Mouse (Mus musculus) lung, postnatal 10 days (tissue): Measurements from ENCODE around the gene Plvap.

Source experiments
- DNase-seq: peaks from one replicate; pipeline ENCODE4 v3.0.0; 2021

Plvap gene

DNA sequence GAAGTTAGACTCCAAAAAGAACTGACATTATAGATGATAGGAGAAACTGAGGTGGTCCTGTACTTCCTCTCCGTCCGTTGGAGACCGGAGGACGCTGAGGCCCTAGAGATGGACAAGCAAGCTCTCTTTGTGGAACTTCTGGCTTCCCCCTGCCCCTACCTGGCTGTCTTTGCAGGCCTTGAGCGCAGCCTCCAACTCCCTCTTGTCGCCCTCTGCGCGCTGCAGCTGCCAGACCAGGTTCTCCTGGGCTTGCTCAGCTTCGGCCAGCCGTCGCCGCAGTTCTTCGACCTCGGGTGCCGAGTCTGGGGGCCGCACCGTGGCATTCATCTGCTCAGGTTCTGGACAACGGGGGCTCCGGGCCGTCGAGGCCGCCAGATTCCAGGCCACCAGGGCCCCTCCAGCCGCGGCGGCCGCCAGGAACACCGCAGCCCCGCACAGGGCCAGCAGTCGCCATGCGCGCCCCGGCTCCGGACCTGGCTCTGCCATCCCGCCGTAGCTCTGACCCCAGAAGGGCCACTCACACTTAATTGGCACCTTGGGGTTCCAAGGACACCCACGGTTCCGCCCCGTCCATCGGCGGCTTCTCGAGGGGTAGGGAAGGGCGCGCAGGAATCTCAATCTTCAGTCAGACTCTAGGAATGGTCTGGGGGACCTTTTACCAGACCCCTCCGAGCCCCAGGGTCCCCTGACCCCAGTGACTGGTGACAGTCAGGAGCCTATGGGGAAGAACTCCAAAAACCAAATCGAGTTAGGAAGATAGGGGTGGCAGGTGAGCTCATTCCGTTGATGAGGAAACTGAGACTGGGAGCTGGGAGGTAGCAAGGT lies 13.9 kb upstream of the Plvap start, which contains the start of gene Ccdc194:
Ccdc194 (minus strand) TSS at position 486 of the 825 bp plus-strand sequence.
- no peak for DNase-seq

- peak; percentile 98 for DNase-seq
Observed at GRCm38 (mm10) chr8:71521634-71522033, 10.1 kb upstream of the Plvap start.

- peak; percentile 88 for DNase-seq
Observed at GRCm38 (mm10) chr8:71519037-71519825, 7.7 kb upstream of the Plvap start.

GRCm38 (mm10) chr8:71516786-71517185 lies 5.2 kb upstream of the Plvap start:
- peak; percentile 62 for DNase-seq

DNA sequence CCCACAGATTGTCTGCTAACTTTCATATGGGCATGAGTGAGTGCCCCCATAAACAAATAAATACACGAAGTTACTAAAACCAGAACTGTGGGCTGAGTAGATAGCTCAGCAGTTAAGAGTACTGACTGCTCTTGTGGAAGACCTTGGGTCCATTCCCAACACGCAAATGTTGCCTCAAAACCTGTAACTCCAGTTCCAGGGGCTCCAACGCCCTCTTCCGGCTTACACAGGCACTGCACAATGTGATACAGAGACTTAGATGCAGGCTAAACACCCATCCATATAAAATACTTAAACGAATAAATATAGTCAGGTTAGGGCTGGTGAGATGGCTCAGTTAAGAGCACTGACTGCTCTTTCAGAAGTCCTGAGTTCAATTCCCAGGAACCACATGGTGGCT lies 3.5 kb upstream of the Plvap start:
- no peak for DNase-seq

DNA sequence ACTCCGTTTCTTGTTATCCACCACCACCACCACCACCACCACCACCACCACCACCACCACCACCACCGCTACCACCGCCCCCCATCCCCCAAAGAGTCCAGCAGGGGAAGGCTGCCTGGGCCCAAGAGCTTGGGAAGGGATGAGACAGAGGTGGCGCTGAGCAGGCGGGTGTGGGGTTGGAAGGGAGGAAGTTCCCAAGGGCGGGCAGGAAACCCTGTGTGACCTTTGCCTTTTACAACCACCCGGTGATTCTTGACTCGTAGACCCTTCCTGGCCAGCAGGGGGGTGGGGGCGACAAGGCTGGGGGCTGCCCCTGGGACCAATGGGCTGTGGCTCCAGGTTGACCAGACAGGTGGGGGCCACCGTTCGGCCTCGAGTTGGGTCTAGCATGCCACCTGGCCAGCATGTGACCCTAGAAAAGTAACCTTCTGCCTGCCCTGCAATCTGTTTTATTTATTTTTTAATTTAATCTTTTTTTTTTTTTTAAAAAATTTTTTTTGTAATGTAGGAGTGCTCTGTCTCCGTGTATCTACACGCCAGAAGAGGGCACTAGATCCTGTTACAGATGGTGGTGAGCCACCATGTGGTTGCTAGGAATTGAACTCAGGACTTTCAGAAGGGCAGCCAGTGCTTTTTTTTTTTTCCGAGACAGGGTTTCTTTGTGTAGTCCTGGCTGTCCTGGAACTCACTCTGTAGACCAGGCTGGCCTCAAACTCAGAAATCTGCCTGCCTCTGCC lies 1.6 kb upstream of the Plvap start:
- DNase-seq = peak; percentile 61

GRCm38 (mm10) chr8:71509316-71509715 lies 2.2 kb downstream of the Plvap start:
- no peak for DNase-seq

DNA sequence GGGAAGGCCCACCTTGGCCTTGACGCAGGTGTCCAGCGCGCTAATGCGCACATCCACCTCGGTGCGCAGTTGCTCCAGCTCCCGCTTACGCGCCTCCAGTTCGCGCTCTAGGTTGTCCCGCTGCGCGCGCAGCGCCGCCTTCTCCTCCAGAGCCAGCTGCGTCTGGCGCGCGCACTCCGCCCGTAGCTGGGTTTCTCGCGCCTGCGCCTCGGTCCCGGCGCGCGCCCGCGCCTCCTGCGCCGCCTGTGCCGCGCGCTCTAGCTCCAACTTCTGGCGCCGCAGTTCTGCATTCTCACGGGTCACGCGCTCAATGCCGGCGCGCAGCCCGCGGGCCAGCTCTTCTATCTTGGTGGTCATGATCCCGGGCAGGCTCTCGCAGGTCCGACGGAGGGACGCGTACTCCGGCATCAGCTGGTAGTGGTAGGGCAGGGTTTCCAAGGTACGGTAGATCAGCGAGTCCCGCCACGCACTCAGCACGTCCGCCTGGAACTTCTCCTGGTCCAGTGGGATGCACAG lies 3.9 kb downstream of the Plvap start:
- DNase-seq = peak; percentile 85

DNA sequence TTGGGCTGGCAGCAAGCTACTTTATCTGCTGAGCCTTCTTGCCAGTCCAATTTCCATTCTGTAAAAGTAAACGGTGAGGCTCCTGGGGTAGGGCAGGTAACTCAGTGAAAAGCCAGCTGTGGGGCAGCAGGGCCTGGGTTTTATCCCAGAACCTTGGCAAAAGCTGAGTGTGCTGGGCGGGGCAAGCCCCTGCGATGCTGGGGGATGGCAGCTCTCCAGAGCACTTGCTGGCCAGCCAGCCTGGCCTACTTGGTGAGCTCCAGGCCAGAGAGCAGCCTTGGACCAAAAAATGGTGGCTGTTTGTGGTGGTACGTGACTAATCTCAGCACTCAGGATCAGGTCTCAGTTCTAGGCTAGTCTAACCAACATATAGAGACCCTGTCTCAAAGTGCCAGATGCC lies 5.6 kb downstream of the Plvap start:
- peak; percentile 58 for DNase-seq

- no peak for DNase-seq
Observed at GRCm38 (mm10) chr8:71505326-71505725, 6.2 kb downstream of the Plvap start.

- DNase-seq = no peak
Observed at GRCm38 (mm10) chr8:71504349-71504748, 7.2 kb downstream of the Plvap start.

DNA sequence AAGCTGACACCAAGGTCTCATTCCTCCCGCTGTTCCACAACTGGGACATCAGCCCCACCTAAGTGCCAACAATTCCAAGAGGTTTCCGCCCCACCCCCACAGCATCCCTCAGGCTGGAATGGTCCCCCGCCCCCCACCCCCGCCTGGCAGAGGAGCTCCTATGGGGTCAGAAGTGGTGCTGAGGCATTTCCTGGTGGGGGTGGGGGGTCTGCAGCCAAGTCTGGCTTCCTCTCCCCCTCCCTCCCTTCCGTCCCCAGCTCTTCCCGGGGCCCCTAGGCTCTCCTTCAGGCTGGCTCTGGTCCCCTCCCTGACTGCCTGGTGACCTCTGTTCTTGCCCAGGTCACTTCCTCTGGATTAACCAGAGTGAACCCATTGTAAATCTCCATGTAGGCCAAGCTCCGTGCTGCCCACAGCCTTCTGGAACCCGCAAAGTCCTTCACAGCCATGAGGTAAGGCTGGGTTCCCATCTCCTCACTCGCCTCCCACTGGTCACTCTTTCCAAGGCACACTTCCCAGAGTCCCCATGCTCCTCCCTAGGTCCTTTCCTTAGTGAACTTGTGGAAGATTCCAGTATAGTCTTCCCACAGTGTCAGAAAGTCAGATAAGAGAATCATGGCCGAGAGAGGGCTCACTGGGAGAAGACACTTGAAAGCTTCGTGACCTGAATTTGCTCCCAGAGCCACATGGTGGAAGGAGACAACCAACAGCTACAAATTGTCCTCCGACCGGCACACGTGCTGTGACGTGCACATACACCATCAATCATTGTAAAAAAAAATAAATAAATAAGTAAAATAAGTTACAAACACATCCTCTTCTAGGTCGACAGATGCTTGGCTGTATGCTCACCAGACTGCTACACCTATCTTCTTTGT lies 12.5 kb downstream of the Plvap start:
- peak; percentile 68 for DNase-seq

- peak; percentile 75 for DNase-seq
Observed at GRCm38 (mm10) chr8:71497881-71498501, 13.6 kb downstream of the Plvap start.

DNA sequence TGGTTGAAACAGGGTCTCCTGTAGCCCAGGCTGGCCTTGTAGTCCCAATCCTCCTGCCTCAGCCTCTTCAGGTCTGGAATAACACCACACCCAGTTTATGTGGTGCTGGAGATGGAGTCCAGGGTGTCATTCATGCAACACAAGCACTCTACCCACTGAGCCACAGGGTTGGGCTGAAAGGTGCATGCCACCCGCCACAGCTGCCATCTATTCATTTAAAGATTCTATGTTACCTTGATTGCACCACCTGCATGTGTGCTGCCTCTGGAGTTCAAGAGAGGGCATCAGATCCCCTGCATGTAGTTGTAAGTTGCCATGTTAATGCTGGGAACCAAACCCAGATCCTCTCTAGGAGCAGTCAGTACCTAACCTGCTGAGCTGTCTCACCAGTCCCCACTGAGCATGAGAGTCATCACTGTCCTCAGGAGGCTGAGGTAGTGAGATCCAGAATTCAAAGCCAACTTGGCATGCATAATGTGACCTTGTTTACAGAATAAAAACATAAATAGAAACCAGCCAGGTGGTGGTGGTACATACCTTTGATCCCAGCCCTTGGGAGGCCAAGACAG lies 14.4 kb downstream of the Plvap start:
- DNase-seq = no peak

DNA sequence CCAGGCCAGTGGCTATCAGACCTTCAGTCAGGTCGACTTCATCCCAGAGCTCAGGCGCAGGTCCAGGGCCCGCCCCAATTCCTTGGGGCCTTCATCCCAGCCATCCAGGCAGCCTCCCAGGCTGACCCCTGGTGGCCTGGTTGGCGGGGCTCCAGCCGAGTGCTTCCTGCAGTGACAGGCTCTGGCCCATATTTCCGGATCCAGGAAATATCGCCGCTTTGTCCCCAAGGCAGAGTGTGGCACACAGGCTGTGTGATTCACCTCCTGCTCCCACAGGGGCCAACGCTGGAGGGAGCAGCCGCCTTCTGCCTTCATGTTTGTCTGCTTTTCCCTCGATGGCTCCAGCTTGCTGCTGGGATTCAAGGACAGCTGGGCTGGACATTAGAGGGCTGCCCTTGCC lies 15.1 kb downstream of the Plvap start:
- DNase-seq = peak; percentile 96

DNA sequence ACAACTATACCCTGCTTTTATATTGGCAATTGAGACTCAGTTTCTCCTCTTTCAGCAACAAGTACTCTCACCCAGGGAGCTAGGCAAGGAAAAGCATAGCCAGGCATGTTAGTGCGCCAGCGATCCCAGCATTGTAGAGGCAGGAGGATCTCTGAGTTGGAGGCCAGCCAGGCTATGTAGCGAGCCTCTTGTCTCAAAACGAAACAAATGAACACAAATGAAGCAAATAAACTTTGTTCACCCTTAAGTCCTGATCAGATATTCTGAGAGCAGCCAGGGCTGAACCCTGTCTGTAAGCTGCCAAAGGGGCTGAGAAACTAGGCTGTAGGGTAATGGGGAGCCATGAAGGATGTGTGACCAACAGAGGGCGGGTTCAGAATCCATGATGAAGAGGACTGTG lies 15.7 kb downstream of the Plvap start:
- DNase-seq = no peak

DNA sequence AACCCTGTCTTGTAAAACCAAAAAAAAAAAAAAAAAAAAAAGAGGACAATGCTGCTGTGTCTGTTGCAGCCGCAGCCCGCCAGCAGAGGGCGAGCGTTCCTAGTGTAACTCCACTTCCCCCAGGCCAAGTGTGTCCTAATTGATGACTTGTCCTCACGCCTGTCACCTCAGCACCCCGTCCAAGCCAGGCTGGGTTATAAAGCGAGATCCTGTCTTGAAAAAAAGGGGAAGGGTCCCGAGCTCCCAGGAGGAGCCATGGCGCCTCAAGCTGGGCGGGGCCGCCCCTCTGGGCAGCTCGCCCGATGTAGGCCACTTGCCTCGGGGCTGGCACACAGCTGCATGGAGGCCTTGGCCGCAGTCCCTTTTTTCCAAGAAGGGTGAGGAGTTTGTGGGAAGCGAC lies 16.5 kb downstream of the Plvap start:
- peak; percentile 94 for DNase-seq

- peak; percentile 95 for DNase-seq
Observed at GRCm38 (mm10) chr8:71488454-71488853, 23.1 kb downstream of the Plvap start.

- peak; percentile 90 for DNase-seq
Observed at GRCm38 (mm10) chr8:71487691-71488445, 23.7 kb downstream of the Plvap start, which contains the start of gene Gtpbp3. Gene Gtpbp3, plus strand, starts transcription at chr8:71488103.

- no peak for DNase-seq
Observed at GRCm38 (mm10) chr8:71486136-71486529, 25.4 kb downstream of the Plvap start.
